Mouse (Mus musculus): ENCODE results near the gene Iqcf1. TPM values are rescaled to one million over a fixed set of nuclear protein-coding genes. Genes with fewer than 3 reads are reported as not detected.
"Not testable (repeated sequence)": the region's sequence is repeated elsewhere in the genome, so short reads cannot be mapped to it uniquely, and the experiment has no call there.

The Iqcf1 gene
- polyA plus RNA-seq, 1 experiment from 2014 or later = not detected

DNA sequence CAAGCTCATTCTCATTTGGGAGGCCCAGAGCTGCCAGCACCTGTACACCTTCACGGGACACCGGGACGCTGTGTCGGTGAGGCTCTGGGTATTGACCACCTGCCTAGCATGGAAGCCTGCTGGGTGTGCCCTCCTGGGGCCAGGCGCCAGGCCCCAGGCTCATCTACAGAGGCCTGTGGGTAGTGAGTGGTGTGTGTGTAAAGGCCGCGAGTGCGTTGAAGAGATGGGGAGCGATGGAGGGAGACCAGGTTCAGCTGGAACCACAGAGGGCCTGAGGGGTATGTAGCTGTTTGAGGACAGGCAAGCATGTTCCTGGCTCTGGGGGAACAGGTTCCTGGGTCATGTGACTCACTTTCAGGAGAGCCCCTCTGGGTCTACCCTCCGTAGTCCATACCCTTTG lies 16.6 kb upstream of the Iqcf1 start:
- no peak overlapping the region for H3K9ac ChIP-seq (ENCODE audit: low read depth, low read length)
- H3K4me3 ChIP-seq (ENCODE audit: low read length) = no peak overlapping the region
- no peak overlapping the region for H3K4me2 ChIP-seq (replicated peaks; ENCODE audit: low read depth, low read length)
- no peaks in the 10 kb centered on the region for H3K27me3 ChIP-seq (ENCODE audit: control insufficient read depth, insufficient read depth, low read length)
- peaks cover 54% of the 10 kb centered on the region for H3K36me3 ChIP-seq (ENCODE audit: control insufficient read depth, insufficient read depth, low read length)
- peaks cover 4% of the 10 kb centered on the region for H3K4me1 ChIP-seq (ENCODE audit: control insufficient read depth, insufficient read depth, low read length)
- no peak for ATAC-seq (ENCODE audit: low FRiP score, low TSS enrichment)
- H3K27ac ChIP-seq (ENCODE audit: low read depth, low read length) = no peak overlapping the region
- WGBS = 93% methylated on average over 10 of the region's 10 CpGs
- H3K9me3 ChIP-seq (ENCODE audit: control insufficient read depth, low read length) = no peaks in the 10 kb centered on the region

DNA sequence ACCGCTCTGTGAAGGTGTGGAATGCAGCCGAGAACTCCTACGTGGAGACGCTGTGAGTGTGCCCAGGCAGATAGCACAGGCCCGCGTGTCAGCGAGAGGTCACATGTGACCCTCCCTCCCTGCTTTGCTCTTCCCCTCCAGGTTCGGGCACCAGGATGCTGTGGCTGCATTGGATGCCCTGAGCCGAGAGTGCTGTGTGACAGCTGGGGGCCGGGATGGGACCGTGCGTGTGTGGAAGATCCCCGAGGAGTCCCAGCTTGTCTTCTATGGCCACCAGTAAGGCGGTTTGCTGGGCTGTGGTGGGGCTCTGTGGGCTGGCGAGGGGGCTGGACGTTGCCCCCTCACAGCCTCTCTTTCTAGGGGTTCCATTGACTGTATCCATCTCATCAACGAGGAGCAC lies 16.2 kb upstream of the Iqcf1 start:
- Histone ChIP-seq H3K4me3 (ENCODE audit: low read length) (no peak overlapping the region), H3K36me3 (ENCODE audit: control insufficient read depth, insufficient read depth, low read length) (peaks cover 54% of the 10 kb centered on the region)
- no peak for ATAC-seq (ENCODE audit: low FRiP score, low TSS enrichment)

DNA sequence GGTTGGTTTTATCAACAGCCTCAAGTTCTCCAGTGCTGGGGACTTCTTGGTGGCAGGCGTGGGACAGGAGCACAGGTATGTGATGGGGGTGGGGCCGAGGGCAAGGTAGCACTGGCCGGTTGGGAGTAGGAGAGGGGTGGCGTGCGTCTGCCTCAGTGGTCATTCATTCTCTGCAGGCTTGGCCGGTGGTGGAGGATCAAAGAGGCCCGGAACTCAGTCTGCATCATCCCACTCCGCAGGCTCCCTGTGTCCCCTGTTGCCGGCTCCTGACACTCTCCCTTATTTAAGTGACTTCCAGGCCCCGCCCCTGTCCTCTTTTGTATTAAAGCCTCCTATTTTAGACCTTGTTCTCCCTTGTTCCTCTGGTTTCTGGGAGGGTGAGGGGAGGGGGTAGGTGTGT lies 14.7 kb upstream of the Iqcf1 start:
- Histone ChIP-seq H3K27me3 (ENCODE audit: control insufficient read depth, insufficient read depth, low read length) (no peaks in the 10 kb centered on the region), H3K4me1 (ENCODE audit: control insufficient read depth, insufficient read depth, low read length) (no peaks in the 10 kb centered on the region), H3K4me3 (ENCODE audit: low read length) (no peak overlapping the region), H3K9ac (ENCODE audit: low read depth, low read length) (no peak overlapping the region), H3K9me3 (ENCODE audit: control insufficient read depth, low read length) (no peaks in the 10 kb centered on the region), H3K36me3 (ENCODE audit: control insufficient read depth, insufficient read depth, low read length) (peaks cover 54% of the 10 kb centered on the region), H3K27ac (ENCODE audit: low read depth, low read length) (no peak overlapping the region), H3K4me2 (replicated peaks; ENCODE audit: low read depth, low read length) (no peak overlapping the region)
- ATAC-seq (ENCODE audit: low FRiP score, low TSS enrichment) = no peak
- WGBS = 81% methylated on average over 10 of the region's 10 CpGs

More for the DNA sequence above, 16.2 kb upstream of the Iqcf1 start:
- Histone ChIP-seq H3K27me3 (ENCODE audit: control insufficient read depth, insufficient read depth, low read length) (no peaks in the 10 kb centered on the region), H3K9me3 (ENCODE audit: control insufficient read depth, low read length) (no peaks in the 10 kb centered on the region), H3K4me2 (replicated peaks; ENCODE audit: low read depth, low read length) (no peak overlapping the region), H3K9ac (ENCODE audit: low read depth, low read length) (no peak overlapping the region), H3K27ac (ENCODE audit: low read depth, low read length) (no peak overlapping the region), H3K4me1 (ENCODE audit: control insufficient read depth, insufficient read depth, low read length) (no peaks in the 10 kb centered on the region)
- 92% methylated on average over 17 of the region's 17 CpGs for WGBS

DNA sequence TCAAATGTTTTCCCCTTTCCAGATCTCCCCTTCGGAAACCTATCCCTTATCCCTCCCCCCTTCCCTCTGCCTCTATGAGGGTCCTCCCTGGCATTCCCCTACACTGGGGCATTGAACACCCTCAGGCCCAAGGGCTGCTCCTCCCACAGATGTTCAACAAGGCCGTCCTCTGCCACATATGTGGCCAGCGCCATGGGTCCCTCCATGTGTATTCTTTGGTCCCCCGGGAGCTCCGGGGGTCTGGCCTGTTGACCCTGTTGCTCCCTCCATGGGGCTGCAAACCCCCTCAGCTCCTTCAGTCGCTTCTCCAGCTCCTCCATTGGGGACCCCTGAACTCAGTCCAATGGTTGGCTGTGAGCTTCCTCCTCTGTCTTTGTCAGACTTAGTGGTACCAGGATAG lies 12.2 kb upstream of the Iqcf1 start:
- not testable (repeated sequence) for H3K9me3 ChIP-seq (ENCODE audit: control insufficient read depth, low read length); H3K9ac ChIP-seq (ENCODE audit: low read depth, low read length); H3K27me3 ChIP-seq (ENCODE audit: control insufficient read depth, insufficient read depth, low read length); H3K27ac ChIP-seq (ENCODE audit: low read depth, low read length); H3K4me2 ChIP-seq (replicated peaks; ENCODE audit: low read depth, low read length); ATAC-seq (ENCODE audit: low FRiP score, low TSS enrichment); H3K4me3 ChIP-seq (ENCODE audit: low read length); H3K4me1 ChIP-seq (ENCODE audit: control insufficient read depth, insufficient read depth, low read length)
- WGBS = 82% methylated on average over 6 of the region's 6 CpGs
- H3K36me3 ChIP-seq (ENCODE audit: control insufficient read depth, insufficient read depth, low read length) = peaks cover 35% of the 10 kb centered on the region

DNA sequence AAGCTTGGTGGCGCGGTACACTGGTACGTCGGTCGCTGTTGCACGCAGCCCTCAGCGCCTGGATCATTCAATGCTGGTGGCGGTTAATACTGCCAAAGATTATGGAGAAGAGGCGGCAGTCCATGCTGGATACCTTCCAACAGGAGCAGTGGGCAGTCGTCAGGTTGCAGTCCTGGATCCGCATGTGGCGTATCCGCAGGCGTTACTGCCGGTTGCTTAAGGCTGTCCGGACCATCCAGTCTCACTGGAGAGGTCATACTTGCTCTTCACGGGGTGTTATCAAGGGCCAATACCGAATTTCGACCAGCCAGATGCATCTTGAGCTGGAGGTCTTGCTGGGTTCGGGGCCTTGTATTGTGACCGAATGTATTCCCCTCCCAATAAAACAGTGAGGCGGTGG lies 2.1 kb downstream of the Iqcf1 start:
- Histone ChIP-seq H3K9me3 (ENCODE audit: control insufficient read depth, low read length) (no peaks in the 10 kb centered on the region), H3K4me1 (ENCODE audit: control insufficient read depth, insufficient read depth, low read length) (no peaks in the 10 kb centered on the region), H3K4me3 (ENCODE audit: low read length) (no peak overlapping the region), H3K4me2 (replicated peaks; ENCODE audit: low read depth, low read length) (no peak overlapping the region), H3K36me3 (ENCODE audit: control insufficient read depth, insufficient read depth, low read length) (no peaks in the 10 kb centered on the region), H3K27me3 (ENCODE audit: control insufficient read depth, insufficient read depth, low read length) (no peaks in the 10 kb centered on the region), H3K27ac (ENCODE audit: low read depth, low read length) (no peak overlapping the region), H3K9ac (ENCODE audit: low read depth, low read length) (no peak overlapping the region)
- WGBS = 89% methylated on average over 22 of the region's 22 CpGs
- no peak for ATAC-seq (ENCODE audit: low FRiP score, low TSS enrichment)

DNA sequence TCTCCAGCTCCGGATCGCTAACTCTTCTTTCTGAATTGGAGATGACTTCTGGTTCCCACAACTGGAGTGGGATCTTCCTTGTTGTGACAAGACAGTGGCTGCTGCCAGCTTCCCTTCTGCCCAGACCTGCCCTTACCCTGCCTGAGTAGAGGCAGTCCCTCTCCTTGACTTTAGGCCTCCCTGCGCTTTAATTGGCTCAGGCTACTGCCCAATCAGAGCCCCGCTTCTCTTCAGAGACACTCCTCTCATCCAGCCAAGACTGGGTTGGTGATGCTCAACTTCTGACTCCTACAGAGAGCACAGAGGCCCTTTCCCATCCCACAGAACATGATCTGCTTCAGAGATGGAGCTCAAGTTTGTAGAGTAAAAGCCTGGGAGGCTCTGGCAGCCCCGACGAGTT lies 4.5 kb downstream of the Iqcf1 start:
- H3K36me3 ChIP-seq (ENCODE audit: control insufficient read depth, insufficient read depth, low read length) = no peaks in the 10 kb centered on the region
- H3K27me3 ChIP-seq (ENCODE audit: control insufficient read depth, insufficient read depth, low read length) = no peaks in the 10 kb centered on the region
- no peak overlapping the region for H3K27ac ChIP-seq (ENCODE audit: low read depth, low read length)
- H3K9me3 ChIP-seq (ENCODE audit: control insufficient read depth, low read length) = no peaks in the 10 kb centered on the region
- no peak for ATAC-seq (ENCODE audit: low FRiP score, low TSS enrichment)
- no peaks in the 10 kb centered on the region for H3K4me1 ChIP-seq (ENCODE audit: control insufficient read depth, insufficient read depth, low read length)
- WGBS = 75% methylated on average over 6 of the region's 6 CpGs
- H3K4me3 ChIP-seq (ENCODE audit: low read length) = no peak overlapping the region
- no peak overlapping the region for H3K4me2 ChIP-seq (replicated peaks; ENCODE audit: low read depth, low read length)
- H3K9ac ChIP-seq (ENCODE audit: low read depth, low read length) = no peak overlapping the region

DNA sequence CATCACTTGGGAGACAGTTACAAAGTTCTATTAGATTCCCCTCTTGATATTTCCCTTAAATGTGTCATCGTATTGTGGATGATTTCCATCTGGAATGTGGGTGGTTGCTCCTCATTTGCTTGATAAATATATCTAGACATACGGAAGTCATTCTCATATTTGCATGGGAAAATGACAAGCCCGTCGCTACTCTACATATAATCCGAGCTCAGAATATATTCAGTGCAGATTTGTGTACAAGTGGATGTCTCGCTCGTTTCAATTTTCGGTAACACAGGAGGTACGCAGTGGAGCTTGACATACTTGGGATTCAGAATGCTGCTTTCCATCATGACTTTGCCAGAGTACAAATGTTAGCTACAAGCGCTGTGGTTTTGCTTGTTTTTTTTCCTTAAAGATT lies 9.6 kb downstream of the Iqcf1 start:
- H3K9me3 ChIP-seq (ENCODE audit: control insufficient read depth, low read length) = no peaks in the 10 kb centered on the region
- H3K4me1 ChIP-seq (ENCODE audit: control insufficient read depth, insufficient read depth, low read length) = no peaks in the 10 kb centered on the region
- H3K4me3 ChIP-seq (ENCODE audit: low read length) = no peak overlapping the region
- no peaks in the 10 kb centered on the region for H3K27me3 ChIP-seq (ENCODE audit: control insufficient read depth, insufficient read depth, low read length)
- H3K36me3 ChIP-seq (ENCODE audit: control insufficient read depth, insufficient read depth, low read length) = no peaks in the 10 kb centered on the region
- no peak overlapping the region for H3K27ac ChIP-seq (ENCODE audit: low read depth, low read length)
- H3K4me2 ChIP-seq (replicated peaks; ENCODE audit: low read depth, low read length) = no peak overlapping the region
- no peak overlapping the region for H3K9ac ChIP-seq (ENCODE audit: low read depth, low read length)
- WGBS = 94% methylated on average over 10 of the region's 10 CpGs
- no peak for ATAC-seq (ENCODE audit: low FRiP score, low TSS enrichment)

DNA sequence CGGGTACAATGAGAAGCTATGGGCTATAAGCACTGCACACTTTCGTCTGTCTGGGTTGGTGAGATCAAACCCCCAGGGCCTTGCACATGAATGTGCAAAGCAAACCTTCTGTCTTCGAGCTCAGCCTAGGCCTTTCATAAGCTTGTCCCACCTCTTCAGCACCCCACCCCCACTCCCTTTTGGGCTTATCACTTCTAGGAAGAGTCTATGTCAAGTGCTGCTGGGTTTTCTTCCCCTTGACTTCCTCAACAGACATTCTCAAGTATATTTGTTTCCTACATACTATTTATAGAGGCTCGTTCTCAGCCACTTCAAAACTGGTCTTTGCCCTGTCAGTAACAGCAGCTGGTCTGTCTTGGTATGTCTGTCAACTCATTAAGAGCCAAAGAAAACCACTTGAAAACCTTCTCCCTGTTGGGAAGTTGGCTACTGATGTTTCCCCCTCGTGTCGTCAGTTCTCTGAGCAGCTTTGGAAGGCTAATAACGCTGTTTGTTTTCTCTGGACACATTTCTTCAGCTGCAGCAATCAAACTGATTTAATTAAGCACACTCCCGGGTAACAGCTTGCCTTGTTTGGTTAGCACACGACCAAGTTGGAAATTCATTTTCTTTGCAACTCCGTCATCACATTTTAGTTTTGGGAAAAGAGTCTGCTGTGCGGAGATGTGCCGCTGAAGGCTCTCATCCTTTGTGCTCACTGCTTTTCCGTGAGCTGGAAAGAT lies 13.1 kb downstream of the Iqcf1 start:
- Histone ChIP-seq H3K9me3 (ENCODE audit: control insufficient read depth, low read length) (no peaks in the 10 kb centered on the region), H3K9ac (ENCODE audit: low read depth, low read length) (no peak overlapping the region), H3K4me1 (ENCODE audit: control insufficient read depth, insufficient read depth, low read length) (no peaks in the 10 kb centered on the region), H3K36me3 (ENCODE audit: control insufficient read depth, insufficient read depth, low read length) (no peaks in the 10 kb centered on the region), H3K27me3 (ENCODE audit: control insufficient read depth, insufficient read depth, low read length) (no peaks in the 10 kb centered on the region), H3K27ac (ENCODE audit: low read depth, low read length) (no peak overlapping the region), H3K4me3 (ENCODE audit: low read length) (no peak overlapping the region), H3K4me2 (replicated peaks; ENCODE audit: low read depth, low read length) (no peak overlapping the region)
- WGBS = 56% methylated on average over 13 of the region's 13 CpGs
- no peak for ATAC-seq (ENCODE audit: low FRiP score, low TSS enrichment)

DNA sequence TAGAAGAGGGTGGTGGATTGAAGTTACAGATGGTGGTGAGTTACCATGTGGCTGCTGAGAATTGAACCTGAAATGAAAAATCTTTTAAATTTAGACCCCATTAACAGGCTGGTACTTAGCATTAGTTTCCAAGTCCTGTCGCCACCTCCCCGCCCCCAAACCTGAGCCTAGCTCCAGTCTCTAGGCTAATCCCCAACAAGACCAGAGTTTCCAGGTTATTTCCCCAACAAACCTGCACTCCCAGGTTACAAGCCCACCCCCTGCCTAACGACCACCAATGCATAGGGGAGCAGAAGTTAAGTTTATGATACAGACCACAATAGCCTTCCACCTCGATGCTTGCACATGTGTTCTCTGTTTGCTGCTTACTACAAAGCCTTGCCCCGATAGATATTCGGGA lies 13.8 kb downstream of the Iqcf1 start:
- H3K9ac ChIP-seq (ENCODE audit: low read depth, low read length) = no peak overlapping the region
- H3K4me3 ChIP-seq (ENCODE audit: low read length) = no peak overlapping the region
- WGBS = 83% methylated on average over 6 of the region's 6 CpGs
- H3K4me2 ChIP-seq (replicated peaks; ENCODE audit: low read depth, low read length) = no peak overlapping the region
- no peak overlapping the region for H3K27ac ChIP-seq (ENCODE audit: low read depth, low read length)
- no peaks in the 10 kb centered on the region for H3K36me3 ChIP-seq (ENCODE audit: control insufficient read depth, insufficient read depth, low read length)
- ATAC-seq (ENCODE audit: low FRiP score, low TSS enrichment) = no peak
- H3K27me3 ChIP-seq (ENCODE audit: control insufficient read depth, insufficient read depth, low read length) = no peaks in the 10 kb centered on the region
- H3K4me1 ChIP-seq (ENCODE audit: control insufficient read depth, insufficient read depth, low read length) = no peaks in the 10 kb centered on the region
- H3K9me3 ChIP-seq (ENCODE audit: control insufficient read depth, low read length) = no peaks in the 10 kb centered on the region

Data from kidney, embryonic 14.5 days (tissue).